In the genomic region with DNA sequence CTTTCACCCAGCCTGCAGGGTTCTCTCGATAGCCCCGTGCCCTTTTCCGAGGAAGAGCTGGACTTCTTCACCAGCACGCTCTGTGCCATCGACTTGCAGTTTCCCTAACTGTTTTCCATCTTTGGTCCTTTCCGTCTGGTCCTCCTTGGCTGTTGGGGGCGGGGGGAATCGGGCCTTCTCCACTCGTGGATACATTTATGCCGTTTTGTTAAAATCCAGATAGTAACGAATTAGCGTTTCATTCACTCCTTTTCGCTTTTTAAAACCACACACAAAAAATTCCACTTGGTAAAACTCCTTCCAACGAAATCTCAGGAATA, we compare ENCODE assay signal across 10 mouse cellular contexts. TPM values are rescaled to one million over a fixed set of nuclear protein-coding genes. Genes with fewer than 3 reads are reported as not detected.
A peak's percentile ranks its signal among the peaks of the same experiment; 100 is the strongest.
DNase-seq lines count a peak whose midpoint lies in the region; ATAC-seq and TF ChIP-seq lines count a peak whose summit lies in the region.
"Had no signal": no experiment of that assay in that cellular context is flagged by ENCODE, and none has a peak within 500 bp of the region (broad histone marks: within the 10 kb centered on the region; RNA-seq: fewer than 3 reads in every experiment).

No protein-coding gene starts in this region.

- 1% methylated on average over 14 of the region's 14 CpGs for WGBS in heart, embryonic 10.5 days
- WGBS in midbrain, postnatal 0 days, result under 1% methylated on average over 14 of the region's 14 CpGs
- under 1% methylated on average over 14 of the region's 14 CpGs for WGBS in midbrain, embryonic 11.5 days
- 5% methylated on average over 14 of the region's 14 CpGs for WGBS in intestine, embryonic 16.5 days
- WGBS in stomach, embryonic 15.5 days, result 3% methylated on average over 14 of the region's 14 CpGs

- no peak overlapping the region for H3K9ac ChIP-seq in midbrain, postnatal 0 days (replicated peaks; ENCODE audit: low read length, poor library complexity, severe bottlenecking)
- no peak overlapping the region for H3K9ac ChIP-seq in midbrain, embryonic 11.5 days (ENCODE audit: low read length)
- H3K9ac ChIP-seq in intestine, embryonic 16.5 days (ENCODE audit: low read depth, low read length), result peak overlapping the region; percentile 91
- peak overlapping the region; percentile 71 for H3K9ac ChIP-seq in stomach, embryonic 15.5 days

- peak; percentile 76 for DNase-seq in heart, embryonic 10.5 days (ENCODE audit: low spot score)
- no peak for DNase-seq in heart, postnatal 25 days (ENCODE audit: low spot score)
- DNase-seq in midbrain, postnatal 0 days (ENCODE audit: low spot score), result no peak
- DNase-seq in midbrain, embryonic 11.5 days (ENCODE audit: low spot score, missing footprints), result no peak
- DNase-seq in frontal cortex, adult 2 months (ENCODE audit: extremely low spot score in 1 of 2, low spot score in 1 of 2), result no peak
- no peak for DNase-seq in left cerebral cortex, postnatal 4 days

- H3K4me2 ChIP-seq in midbrain, postnatal 0 days (ENCODE audit: low read depth, low read length, poor library complexity, severe bottlenecking), result no peak overlapping the region
- no peak overlapping the region for H3K4me2 ChIP-seq in midbrain, embryonic 11.5 days
- peak overlapping the region; percentile 78 for H3K4me2 ChIP-seq in intestine, embryonic 16.5 days (ENCODE audit: low read depth, low read length)
- peak overlapping the region; percentile 72 for H3K4me2 ChIP-seq in stomach, embryonic 15.5 days

- H3K27me3 ChIP-seq in heart, embryonic 10.5 days (ENCODE audit: insufficient read depth, poor library complexity, severe bottlenecking), result peaks cover 92% of the 10 kb centered on the region
- H3K27me3 ChIP-seq in midbrain, postnatal 0 days (ENCODE audit: insufficient read depth, low read length), result peaks cover 83% of the 10 kb centered on the region
- H3K27me3 ChIP-seq in midbrain, embryonic 11.5 days (ENCODE audit: control insufficient read depth, insufficient read depth, low read length), result peaks cover 94% of the 10 kb centered on the region
- H3K27me3 ChIP-seq in intestine, embryonic 16.5 days (replicated peaks; ENCODE audit: control insufficient read depth, insufficient read depth, low read length), result peaks cover 2% of the 10 kb centered on the region; the same call in 1 of the 2 replicates
- peaks cover 4% of the 10 kb centered on the region; the same call in 1 of the 2 replicates for H3K27me3 ChIP-seq in stomach, embryonic 15.5 days (replicated peaks)

- H3K9me3 ChIP-seq in heart, embryonic 10.5 days, result no peaks in the 10 kb centered on the region
- H3K9me3 ChIP-seq in midbrain, postnatal 0 days (ENCODE audit: low read length), result no peaks in the 10 kb centered on the region
- H3K9me3 ChIP-seq in midbrain, embryonic 11.5 days (ENCODE audit: control insufficient read depth, low read length), result no peaks in the 10 kb centered on the region
- no peaks in the 10 kb centered on the region for H3K9me3 ChIP-seq in intestine, embryonic 16.5 days (ENCODE audit: control insufficient read depth, low read length)
- H3K9me3 ChIP-seq in stomach, embryonic 15.5 days, result no peaks in the 10 kb centered on the region

- ATAC-seq in midbrain, postnatal 0 days (ENCODE audit: low FRiP score), result no peak
- ATAC-seq in midbrain, embryonic 11.5 days (ENCODE audit: low FRiP score), result no peak
- ATAC-seq in intestine, embryonic 16.5 days, result no peak
- no peak for ATAC-seq in stomach, embryonic 15.5 days (ENCODE audit: insufficient read depth, low FRiP score, low read depth)

- H3K4me3 ChIP-seq in heart, embryonic 10.5 days, result peak overlapping the region; percentile 78
- H3K4me3 ChIP-seq in midbrain, postnatal 0 days (ENCODE audit: low read depth, low read length), result peak overlapping the region; percentile 9
- no peak overlapping the region for H3K4me3 ChIP-seq in midbrain, embryonic 11.5 days (ENCODE audit: low read depth, low read length)
- H3K4me3 ChIP-seq in intestine, embryonic 16.5 days (ENCODE audit: low read length), result peak overlapping the region; percentile 73
- H3K4me3 ChIP-seq in stomach, embryonic 15.5 days (replicated peaks), result peak overlapping the region; percentile 56

- intact Hi-C loops in heart, postnatal 25 days (cut with DNase I), result loop anchor here (5.0 kb wide), 1 partner anchor 36 kb away; a partner anchor contains a TSS
- intact Hi-C loops in left cerebral cortex, postnatal 4 days (cut with DNase I), result no loop called here

- no peak for TF ChIP-seq CTCF in midbrain, postnatal 0 days (IDR thresholded peaks at IDR 0.05)

- peaks cover 53% of the 10 kb centered on the region for H3K4me1 ChIP-seq in heart, embryonic 10.5 days
- no peaks in the 10 kb centered on the region for H3K4me1 ChIP-seq in midbrain, postnatal 0 days (ENCODE audit: insufficient read depth, low read length)
- H3K4me1 ChIP-seq in midbrain, embryonic 11.5 days (ENCODE audit: control insufficient read depth, insufficient read depth, low read length), result no peaks in the 10 kb centered on the region
- peaks cover 15% of the 10 kb centered on the region for H3K4me1 ChIP-seq in intestine, embryonic 16.5 days (ENCODE audit: control insufficient read depth, insufficient read depth, low read length)
- peaks cover 20% of the 10 kb centered on the region; the same call in 1 of the 2 replicates for H3K4me1 ChIP-seq in stomach, embryonic 15.5 days

- peak overlapping the region; percentile 95 for H3K27ac ChIP-seq in heart, embryonic 10.5 days
- no peak overlapping the region for H3K27ac ChIP-seq in midbrain, postnatal 0 days (ENCODE audit: low read depth, low read length)
- H3K27ac ChIP-seq in midbrain, embryonic 11.5 days (ENCODE audit: low read depth, low read length), result no peak overlapping the region
- peak overlapping the region; percentile 97 for H3K27ac ChIP-seq in intestine, embryonic 16.5 days (ENCODE audit: low read length)
- peak overlapping the region; percentile 98 for H3K27ac ChIP-seq in stomach, embryonic 15.5 days

- H3K36me3 ChIP-seq in heart, embryonic 10.5 days, result no peaks in the 10 kb centered on the region
- no peaks in the 10 kb centered on the region for H3K36me3 ChIP-seq in midbrain, postnatal 0 days (ENCODE audit: insufficient read depth, low read length)
- no peaks in the 10 kb centered on the region for H3K36me3 ChIP-seq in midbrain, embryonic 11.5 days (ENCODE audit: control insufficient read depth, insufficient read depth, low read length)
- H3K36me3 ChIP-seq in intestine, embryonic 16.5 days (ENCODE audit: control insufficient read depth, insufficient read depth, low read length), result no peaks in the 10 kb centered on the region
- H3K36me3 ChIP-seq in stomach, embryonic 15.5 days, result no peaks in the 10 kb centered on the region

RNA-seq across cellular contexts. Expression of a gene that starts 3.2 kb away (rescaled TPM):
- polyA plus RNA-seq in heart, embryonic 10.5 days (2016; fragmentation: Nextera tagmentation; extraction: Ambion mirVana), result 5.7 and 27.6 TPM in 2 replicates
- total RNA-seq in heart, postnatal 25 days (2021), result 1 to 10 TPM in 1 of 2 experiments, under 1 TPM in 1; 0.81 to 1.3 TPM
- 0.52 and 1.2 TPM in 2 replicates for total RNA-seq in midbrain, postnatal 0 days (2014; rRNA removed)
- polyA plus RNA-seq in midbrain, postnatal 0 days (2015; fragmentation: Nextera tagmentation; extraction: Ambion mirVana), result not detected in 2 replicates
- polyA plus RNA-seq in midbrain, embryonic 11.5 days (2014; fragmentation: Nextera tagmentation; extraction: Ambion mirVana), result not detected in 2 replicates
- polyA plus RNA-seq in intestine, embryonic 16.5 days (2015; fragmentation: Nextera tagmentation; extraction: Ambion mirVana), result 9.6 and 11.6 TPM in 2 replicates
- polyA plus RNA-seq in stomach, embryonic 15.5 days (2015; fragmentation: Nextera tagmentation; extraction: Ambion mirVana), result 20.3 and 21.0 TPM in 2 replicates
- polyA plus RNA-seq in frontal cortex, adult 2 months (2012; rRNA removed), result 0.06 TPM in 1 of 2 replicates, not detected in the other
- total RNA-seq in left cerebral cortex, postnatal 4 days (2021), result not detected
- total RNA-seq: neutrophil, adult 5-6 weeks had no signal

RNA-seq across cellular contexts. Expression of a gene that starts 12.1 kb away (rescaled TPM):
- 0.20 and 3.3 TPM in 2 replicates for polyA plus RNA-seq in heart, embryonic 10.5 days (2016; fragmentation: Nextera tagmentation; extraction: Ambion mirVana)
- total RNA-seq in heart, postnatal 25 days (2021), result not detected
- total RNA-seq in midbrain, postnatal 0 days (2014; rRNA removed), result not detected in 2 replicates
- polyA plus RNA-seq in midbrain, postnatal 0 days (2015; fragmentation: Nextera tagmentation; extraction: Ambion mirVana), result not detected in 2 replicates
- polyA plus RNA-seq in midbrain, embryonic 11.5 days (2014; fragmentation: Nextera tagmentation; extraction: Ambion mirVana), result not detected in 2 replicates
- polyA plus RNA-seq in intestine, embryonic 16.5 days (2015; fragmentation: Nextera tagmentation; extraction: Ambion mirVana), result not detected in 2 replicates
- polyA plus RNA-seq in stomach, embryonic 15.5 days (2015; fragmentation: Nextera tagmentation; extraction: Ambion mirVana), result 0.10 TPM in 1 of 2 replicates, not detected in the other
- polyA plus RNA-seq in frontal cortex, adult 2 months (2012; rRNA removed), result not detected in 2 replicates
- not detected for total RNA-seq in left cerebral cortex, postnatal 4 days (2021)
- total RNA-seq: neutrophil, adult 5-6 weeks had no signal
- polyA plus RNA-seq: cerebellum, adult 2 months had no signal

RNA-seq across cellular contexts. Expression of a gene that starts 30.4 kb away (rescaled TPM):
- 0.42 and 1.8 TPM in 2 replicates for polyA plus RNA-seq in heart, embryonic 10.5 days (2016; fragmentation: Nextera tagmentation; extraction: Ambion mirVana)
- under 1 TPM; 0.36 to 0.45 TPM for total RNA-seq in heart, postnatal 25 days (2021)
- 0.94 and 9.2 TPM in 2 replicates for total RNA-seq in midbrain, postnatal 0 days (2014; rRNA removed)
- not detected in 2 replicates for polyA plus RNA-seq in midbrain, postnatal 0 days (2015; fragmentation: Nextera tagmentation; extraction: Ambion mirVana)
- polyA plus RNA-seq in midbrain, embryonic 11.5 days (2014; fragmentation: Nextera tagmentation; extraction: Ambion mirVana), result not detected in 2 replicates
- 1.4 and 1.5 TPM in 2 replicates for polyA plus RNA-seq in intestine, embryonic 16.5 days (2015; fragmentation: Nextera tagmentation; extraction: Ambion mirVana)
- polyA plus RNA-seq in stomach, embryonic 15.5 days (2015; fragmentation: Nextera tagmentation; extraction: Ambion mirVana), result 2.5 and 2.7 TPM in 2 replicates
- polyA plus RNA-seq in frontal cortex, adult 2 months (2012; rRNA removed), result not detected in 2 replicates
- not detected for total RNA-seq in left cerebral cortex, postnatal 4 days (2021)

RNA-seq across cellular contexts. Expression of a gene that starts 35.4 kb away (rescaled TPM):
- 0.31 and 2.0 TPM in 2 replicates for polyA plus RNA-seq in heart, embryonic 10.5 days (2016; fragmentation: Nextera tagmentation; extraction: Ambion mirVana)
- under 1 TPM; 0.57 to 0.59 TPM for total RNA-seq in heart, postnatal 25 days (2021)
- 0.09 and 0.66 TPM in 2 replicates for total RNA-seq in midbrain, postnatal 0 days (2014; rRNA removed)
- not detected in 2 replicates for polyA plus RNA-seq in midbrain, postnatal 0 days (2015; fragmentation: Nextera tagmentation; extraction: Ambion mirVana)
- not detected in 2 replicates for polyA plus RNA-seq in midbrain, embryonic 11.5 days (2014; fragmentation: Nextera tagmentation; extraction: Ambion mirVana)
- 1.8 and 2.0 TPM in 2 replicates for polyA plus RNA-seq in intestine, embryonic 16.5 days (2015; fragmentation: Nextera tagmentation; extraction: Ambion mirVana)
- polyA plus RNA-seq in stomach, embryonic 15.5 days (2015; fragmentation: Nextera tagmentation; extraction: Ambion mirVana), result 3.4 and 3.6 TPM in 2 replicates
- polyA plus RNA-seq in frontal cortex, adult 2 months (2012; rRNA removed), result 0.04 TPM in 1 of 2 replicates, not detected in the other
- total RNA-seq in left cerebral cortex, postnatal 4 days (2021), result not detected

RNA-seq across cellular contexts. Expression of a gene that starts 50.3 kb away (rescaled TPM):
- polyA plus RNA-seq in heart, embryonic 10.5 days (2016; fragmentation: Nextera tagmentation; extraction: Ambion mirVana), result 1.0 and 5.2 TPM in 2 replicates
- under 1 TPM; 0.10 to 0.14 TPM for total RNA-seq in heart, postnatal 25 days (2021)
- 1.5 TPM in 1 of 2 replicates, not detected in the other for total RNA-seq in midbrain, postnatal 0 days (2014; rRNA removed)
- polyA plus RNA-seq in midbrain, postnatal 0 days (2015; fragmentation: Nextera tagmentation; extraction: Ambion mirVana), result not detected in 2 replicates
- polyA plus RNA-seq in midbrain, embryonic 11.5 days (2014; fragmentation: Nextera tagmentation; extraction: Ambion mirVana), result not detected in 2 replicates
- 26.4 and 28.7 TPM in 2 replicates for polyA plus RNA-seq in intestine, embryonic 16.5 days (2015; fragmentation: Nextera tagmentation; extraction: Ambion mirVana)
- 17.6 and 17.9 TPM in 2 replicates for polyA plus RNA-seq in stomach, embryonic 15.5 days (2015; fragmentation: Nextera tagmentation; extraction: Ambion mirVana)
- 0.11 TPM in 1 of 2 replicates, not detected in the other for polyA plus RNA-seq in frontal cortex, adult 2 months (2012; rRNA removed)
- total RNA-seq in left cerebral cortex, postnatal 4 days (2021), result not detected
- total RNA-seq: neutrophil, adult 5-6 weeks had no signal

Comparison
In these comparisons a context has a peak if more than half of its experiments do, and no peak if none do; other contexts are left out.
1. H3K27ac ChIP-seq: peak in heart, embryonic 10.5 days (single experiment), intestine, embryonic 16.5 days (single experiment) and stomach, embryonic 15.5 days (single experiment); none in midbrain, postnatal 0 days (single experiment) and midbrain, embryonic 11.5 days (single experiment).
2. H3K4me2 ChIP-seq: peak in intestine, embryonic 16.5 days (single experiment) and stomach, embryonic 15.5 days (single experiment); none in midbrain, postnatal 0 days (single experiment) and midbrain, embryonic 11.5 days (single experiment).
3. H3K9ac ChIP-seq: peak in intestine, embryonic 16.5 days (single experiment) and stomach, embryonic 15.5 days (single experiment); none in midbrain, postnatal 0 days (single experiment) and midbrain, embryonic 11.5 days (single experiment).